ENCODE assay signal across 8 mouse cellular contexts in the genomic region with DNA sequence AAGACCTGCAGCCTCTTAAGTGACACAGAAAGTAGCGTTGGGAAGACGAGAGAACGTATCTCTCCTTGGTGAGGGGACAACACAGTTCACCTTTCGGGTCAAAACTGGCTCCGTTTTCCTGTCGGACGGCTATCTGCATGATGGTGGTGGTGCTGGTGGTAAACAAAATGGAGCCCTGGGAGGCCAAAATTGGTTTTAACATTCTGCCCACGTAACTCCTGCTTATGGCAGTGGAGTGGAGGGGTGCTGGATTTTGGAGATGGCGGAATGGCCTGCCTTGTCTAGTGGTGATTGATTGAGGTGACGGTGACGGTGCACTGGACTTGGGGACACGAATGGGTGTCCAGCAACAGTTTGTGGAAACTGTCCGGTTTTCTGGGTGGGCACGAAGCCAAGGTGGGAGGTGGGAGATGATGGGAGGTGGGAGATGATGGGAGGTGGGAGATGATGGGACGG. TPM values are rescaled to one million over a fixed set of nuclear protein-coding genes. Genes with fewer than 3 reads are reported as not detected.
DNase-seq lines count a peak whose midpoint lies in the region; ATAC-seq and TF ChIP-seq lines count a peak whose summit lies in the region.

No protein-coding gene starts in this region.

- 51% methylated on average over 15 of the region's 15 CpGs for WGBS in kidney, adult 2 months
- WGBS in forebrain, embryonic 10.5 days: 55% methylated on average over 15 of the region's 15 CpGs
- 58% methylated on average over 14 of the region's 15 CpGs for WGBS in stomach, postnatal 0 days

- H3K36me3 ChIP-seq in kidney, adult 2 months (ENCODE audit: control insufficient read depth, insufficient read depth, low read length): no peaks in the 10 kb centered on the region
- H3K36me3 ChIP-seq in forebrain, embryonic 10.5 days (replicated peaks): peaks cover 10% of the 10 kb centered on the region
- H3K36me3 ChIP-seq in stomach, postnatal 0 days (ENCODE audit: control insufficient read depth, insufficient read depth, low read length): no peaks in the 10 kb centered on the region

- peak overlapping the region; percentile 62 for H3K4me2 ChIP-seq in stomach, postnatal 0 days (replicated peaks; ENCODE audit: low read depth)

- H3K9ac ChIP-seq in stomach, postnatal 0 days (ENCODE audit: low read length): no peak overlapping the region

- DNase-seq in kidney, adult 2 months: no peak
- no peak for DNase-seq in kidney, postnatal 4 days
- DNase-seq in adrenal gland, postnatal 4 days (ENCODE audit: low spot score in 2 of 2): peak; percentile 17 to 26
- DNase-seq in forebrain, embryonic 10.5 days (ENCODE audit: extremely low spot score, low spot score): peak; percentile 49
- DNase-seq in induced T-regulatory cell, adult 2 months (ENCODE audit: low read depth): peak; percentile 10
- DNase-seq in lung, postnatal 36 days: peak; percentile 3
- DNase-seq in stomach, postnatal 0 days (ENCODE audit: low spot score): peak; percentile 19

- H3K9me3 ChIP-seq in forebrain, embryonic 10.5 days: peaks cover 31% of the 10 kb centered on the region
- H3K9me3 ChIP-seq in stomach, postnatal 0 days (ENCODE audit: control insufficient read depth, low read length): no peaks in the 10 kb centered on the region

- H3K27me3 ChIP-seq in kidney, adult 2 months (replicated peaks; ENCODE audit: control insufficient read depth, insufficient read depth, low read length): no peaks in the 10 kb centered on the region; the same call in 1 of the 2 replicates
- no peaks in the 10 kb centered on the region for H3K27me3 ChIP-seq in forebrain, embryonic 10.5 days (ENCODE audit: poor library complexity, severe bottlenecking)
- no peaks in the 10 kb centered on the region for H3K27me3 ChIP-seq in stomach, postnatal 0 days (ENCODE audit: control insufficient read depth, insufficient read depth, low read length)

- peak; percentile 0; the same call in 1 of the 2 replicates for ATAC-seq in stomach, postnatal 0 days (ENCODE audit: low FRiP score, low TSS enrichment)
- no peak for ATAC-seq in erythroid progenitor cell, adult 5-6 weeks (replicated peaks; ENCODE audit: low FRiP score, poor library complexity, severe bottlenecking)

- no peak for TF ChIP-seq EP300 in stomach, postnatal 0 days (optimal IDR thresholded peaks at IDR 0.05)

- no peak for TF ChIP-seq CTCF in kidney, adult 2 months (conservative IDR thresholded peaks at IDR 0.05; ENCODE audit: insufficient read depth, insufficient read length, low read depth, low read length)
- no peak for TF ChIP-seq CTCF in stomach, postnatal 0 days (IDR thresholded peaks at IDR 0.05; ENCODE audit: low read depth)

- H3K4me3 ChIP-seq in kidney, adult 2 months (ENCODE audit: insufficient read depth, low read depth, low read length): peak overlapping the region; percentile 36; the same call in 1 of the 2 replicates
- peak overlapping the region; percentile 62 for H3K4me3 ChIP-seq in forebrain, embryonic 10.5 days
- H3K4me3 ChIP-seq in stomach, postnatal 0 days (ENCODE audit: low read depth, low read length): peak overlapping the region; percentile 53

- no peak for TF ChIP-seq POLR2A in kidney, adult 2 months (IDR thresholded peaks at IDR 0.05; ENCODE audit: low read depth, low read length)

- no peaks in the 10 kb centered on the region for H3K4me1 ChIP-seq in kidney, adult 2 months (ENCODE audit: control insufficient read depth, insufficient read depth, low read length)
- peaks cover 16% of the 10 kb centered on the region for H3K4me1 ChIP-seq in forebrain, embryonic 10.5 days
- no peaks in the 10 kb centered on the region for H3K4me1 ChIP-seq in stomach, postnatal 0 days (replicated peaks; ENCODE audit: control insufficient read depth, insufficient read depth)

- H3K27ac ChIP-seq in kidney, adult 2 months (ENCODE audit: insufficient read depth, low read depth, low read length): no peak overlapping the region
- peak overlapping the region; percentile 96 for H3K27ac ChIP-seq in forebrain, embryonic 10.5 days
- 0 out of 2 replicates have a peak overlapping the region, but pooled peaks have one; percentile 20 for H3K27ac ChIP-seq in stomach, postnatal 0 days (replicated peaks)

RNA-seq across cellular contexts. Expression of a gene that starts 1.4 kb away (rescaled TPM):
- polyA plus RNA-seq in kidney, adult 2 months (2012; rRNA removed): 0.27 and 0.77 TPM in 2 replicates
- total RNA-seq in adrenal gland, postnatal 4 days (2021): 100 to 1,000 TPM; 493 to 517 TPM
- 11.8 and 12.9 TPM in 2 replicates for polyA plus RNA-seq in forebrain, embryonic 10.5 days (2016; fragmentation: Nextera tagmentation; extraction: Ambion mirVana)
- polyA plus RNA-seq in stomach, postnatal 0 days (2015; fragmentation: Nextera tagmentation; extraction: Ambion mirVana): 0.55 and 0.70 TPM in 2 replicates
- not detected in 2 replicates for total RNA-seq in erythroid progenitor cell, adult 5-6 weeks (2015; ENCODE audit: low replicate concordance)
- 0.13 TPM in 1 of 2 replicates, not detected in the other for total RNA-seq in erythroid progenitor cell, adult 5-6 weeks (2017; ENCODE audit: low replicate concordance)

RNA-seq across cellular contexts. Expression of a gene that starts 1.5 kb away (rescaled TPM):
- polyA plus RNA-seq in kidney, adult 2 months (2012; rRNA removed): 7.0 and 8.0 TPM in 2 replicates
- total RNA-seq in adrenal gland, postnatal 4 days (2021): 10 to 100 TPM; 79.5 to 84.7 TPM
- 49.9 and 50.4 TPM in 2 replicates for polyA plus RNA-seq in forebrain, embryonic 10.5 days (2016; fragmentation: Nextera tagmentation; extraction: Ambion mirVana)
- polyA plus RNA-seq in stomach, postnatal 0 days (2015; fragmentation: Nextera tagmentation; extraction: Ambion mirVana): 45.8 and 50.4 TPM in 2 replicates
- total RNA-seq in erythroid progenitor cell, adult 5-6 weeks (2015; ENCODE audit: low replicate concordance): 3.4 TPM in 1 of 2 replicates, not detected in the other
- 0.64 TPM in 1 of 2 replicates, not detected in the other for total RNA-seq in erythroid progenitor cell, adult 5-6 weeks (2017; ENCODE audit: low replicate concordance)

Comparison
In these comparisons a context has a peak if more than half of its experiments do, and no peak if none do; other contexts are left out.
1. DNase-seq: peak in adrenal gland, postnatal 4 days (2 of 2), forebrain, embryonic 10.5 days (single experiment), induced T-regulatory cell, adult 2 months (single experiment), lung, postnatal 36 days (single experiment) and stomach, postnatal 0 days (single experiment); none in kidney, adult 2 months (single experiment) and kidney, postnatal 4 days (0 of 2).
2. Peak in every context shown above with its lines, with median percentiles within 50 percentile points of each other: H3K4me3 ChIP-seq.